Mouse (Mus musculus) small intestine, adult 2 months (tissue): ENCODE results near the gene Stip1. TPM values are rescaled to one million over a fixed set of nuclear protein-coding genes. Genes with fewer than 3 reads are reported as not detected.

Source experiments
- H3K27ac ChIP-seq: fragments of 200-500 bp; 2 replicates; pipeline ENCODE4 v1.5.1; 2012; ENCODE audit warnings: low read depth, low read length, control low read depth, inconsistent platforms; ENCODE audit not compliant: insufficient read depth
- H3K27me3 ChIP-seq: fragments of 200-500 bp; 2 replicates; pipeline ENCODE4 v1.6.1; 2012; ENCODE audit warnings: mild to moderate bottlenecking, moderate library complexity, low read length, inconsistent platforms; ENCODE audit not compliant: control insufficient read depth, insufficient read depth
- H3K36me3 ChIP-seq: fragments of 200-500 bp; 2 replicates; pipeline ENCODE4 v1.6.1; 2012; ENCODE audit warnings: mild to moderate bottlenecking, low read length, control low read depth, inconsistent platforms; ENCODE audit not compliant: control insufficient read depth, insufficient read depth
- H3K4me1 ChIP-seq: fragments of 200-500 bp; 2 replicates; pipeline ENCODE4 v1.6.1; 2012; ENCODE audit warnings: low read length, inconsistent platforms, mixed read lengths; ENCODE audit not compliant: control insufficient read depth, insufficient read depth, insufficient read length
- H3K4me3 ChIP-seq: fragments of 200-500 bp; 2 replicates; pipeline ENCODE4 v1.5.1; 2012; ENCODE audit warnings: low read depth, mild to moderate bottlenecking, control low read depth, inconsistent platforms, low read length, moderate library complexity
- CTCF ChIP-seq: fragments of 200-500 bp; IDR thresholded peaks from 2 replicates; pipeline ENCODE4 v1.5.1; 2012; ENCODE audit warnings: low read depth, mild to moderate bottlenecking, control low read depth, inconsistent platforms, low read length, moderate library complexity, mixed read lengths; ENCODE audit not compliant: insufficient replicate concordance, insufficient read length; ENCODE audit errors: extremely low read depth
- POLR2A ChIP-seq: fragments of 200-500 bp; IDR thresholded peaks from 2 replicates; pipeline ENCODE4 v1.6.1; 2012; ENCODE audit warnings: low read depth, mild to moderate bottlenecking, control low read depth, inconsistent platforms, low read length, moderate library complexity
- WGBS: fragments of 180-500 bp; shearing (Covaris S2); methylation state at CpG from one replicate; pipeline ENCODE4 v1.1.7; 2018; 5-methylcytosine and 5-hydroxymethylcytosine counted together
- polyA plus RNA-seq: library from polyadenylated mRNA; depleted of rRNA; stranded (reverse); fragments of >200 nt; gene quantifications from 2 replicates; pipeline ENCODE4 v1.2.3, GENCODE M21; 2012

The Stip1 gene
- polyA plus RNA-seq, 1 experiment: 21.4 TPM

DNA sequence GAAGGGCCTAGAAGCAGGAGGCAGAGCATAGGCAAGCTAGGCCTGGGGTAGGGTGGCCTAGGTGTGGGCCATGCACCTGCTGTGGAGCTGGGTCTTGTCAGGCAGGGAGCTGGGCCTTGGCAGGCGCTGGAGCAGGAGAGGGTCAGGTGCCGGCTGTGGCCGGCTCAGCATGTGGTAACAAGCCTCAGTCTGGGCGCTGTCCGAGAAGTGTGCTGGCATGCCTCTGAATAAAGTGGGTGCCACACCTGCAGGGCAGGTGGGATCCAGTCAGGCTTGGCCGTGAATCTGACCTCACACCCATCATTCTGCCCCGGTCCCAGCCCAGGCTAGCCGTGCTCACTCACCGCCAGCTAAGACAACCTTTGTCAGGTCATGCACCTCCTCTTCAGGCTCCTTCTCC is 25.8 kb downstream of the Stip1 start:
- WGBS: 94% methylated on average over 9 of the region's 9 CpGs
- H3K27me3 ChIP-seq: no peaks in the 10 kb centered on the region
- H3K27ac ChIP-seq: no peak overlapping the region
- TF ChIP-seq CTCF: no peak
- no peak for TF ChIP-seq POLR2A
- H3K4me1 ChIP-seq: peaks cover 2% of the 10 kb centered on the region; the same call in 1 of the 2 replicates
- no peaks in the 10 kb centered on the region for H3K36me3 ChIP-seq
- no peak overlapping the region for H3K4me3 ChIP-seq

DNA sequence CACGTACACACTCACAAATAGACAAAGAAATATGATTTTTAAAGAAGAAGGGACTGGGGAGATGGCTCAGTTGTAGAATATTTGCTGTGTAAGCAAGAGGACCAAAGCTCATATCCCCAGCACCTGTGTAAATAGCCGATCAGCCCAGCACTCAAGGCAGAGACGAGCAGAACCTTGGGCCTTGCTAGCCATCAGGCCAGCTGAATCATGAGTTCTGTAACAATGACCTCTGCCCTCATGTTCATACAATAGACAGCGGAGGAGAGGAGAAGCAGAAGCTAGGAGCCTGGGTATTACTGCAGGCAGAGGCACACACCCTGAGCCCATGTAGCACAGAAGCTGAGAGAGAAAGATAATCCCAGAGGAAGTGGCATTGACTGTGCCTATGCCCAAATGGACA is 27.3 kb downstream of the Stip1 start:
- WGBS: 34% methylated on average over 4 of the region's 4 CpGs
- H3K4me3 ChIP-seq: no peak overlapping the region
- no peaks in the 10 kb centered on the region for H3K36me3 ChIP-seq
- TF ChIP-seq POLR2A: no peak
- TF ChIP-seq CTCF: no peak
- peaks cover 2% of the 10 kb centered on the region; the same call in 1 of the 2 replicates for H3K4me1 ChIP-seq
- no peaks in the 10 kb centered on the region for H3K27me3 ChIP-seq
- peak overlapping the region; percentile 52 for H3K27ac ChIP-seq

DNA sequence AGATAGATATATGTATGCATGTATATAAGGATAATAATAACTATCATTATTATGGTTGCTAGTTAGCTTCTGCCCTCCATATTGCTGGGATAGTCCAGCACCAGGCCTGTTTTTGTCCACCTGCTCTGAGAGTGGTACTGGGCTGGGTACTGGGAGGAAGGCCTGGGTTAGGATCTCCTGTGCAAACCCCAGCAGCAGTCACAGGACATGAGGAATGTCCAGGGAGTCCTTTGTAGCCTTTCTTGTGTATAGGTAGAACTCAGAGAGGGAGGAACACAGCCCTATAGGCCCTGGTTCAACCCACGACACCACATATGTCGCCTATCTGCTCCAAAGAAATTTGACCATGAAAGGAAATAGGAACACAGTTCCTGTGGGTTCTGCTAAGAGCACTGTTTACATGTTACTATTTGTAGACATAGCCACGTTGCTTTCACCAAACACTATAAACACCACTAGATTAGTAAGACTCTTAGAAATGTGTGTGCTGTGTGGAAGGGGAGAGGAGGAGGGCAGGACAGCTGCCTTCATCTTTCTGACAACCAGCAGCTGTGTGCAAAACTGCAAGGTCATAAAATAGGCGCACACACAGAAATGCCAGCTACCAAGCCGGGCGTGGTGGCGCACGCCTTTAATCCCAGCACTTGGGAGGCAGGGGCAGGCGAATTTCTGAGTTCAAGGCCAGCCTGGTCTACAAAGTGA is 32.7 kb downstream of the Stip1 start:
- Histone ChIP-seq H3K36me3 (no peaks in the 10 kb centered on the region), H3K4me3 (no peak overlapping the region), H3K27ac (peak overlapping the region; percentile 67), H3K27me3 (no peaks in the 10 kb centered on the region), H3K4me1 (no peaks in the 10 kb centered on the region)
- WGBS: 59% methylated on average over 9 of the region's 9 CpGs
- TF ChIP-seq POLR2A (no peak), CTCF (no peak)

DNA sequence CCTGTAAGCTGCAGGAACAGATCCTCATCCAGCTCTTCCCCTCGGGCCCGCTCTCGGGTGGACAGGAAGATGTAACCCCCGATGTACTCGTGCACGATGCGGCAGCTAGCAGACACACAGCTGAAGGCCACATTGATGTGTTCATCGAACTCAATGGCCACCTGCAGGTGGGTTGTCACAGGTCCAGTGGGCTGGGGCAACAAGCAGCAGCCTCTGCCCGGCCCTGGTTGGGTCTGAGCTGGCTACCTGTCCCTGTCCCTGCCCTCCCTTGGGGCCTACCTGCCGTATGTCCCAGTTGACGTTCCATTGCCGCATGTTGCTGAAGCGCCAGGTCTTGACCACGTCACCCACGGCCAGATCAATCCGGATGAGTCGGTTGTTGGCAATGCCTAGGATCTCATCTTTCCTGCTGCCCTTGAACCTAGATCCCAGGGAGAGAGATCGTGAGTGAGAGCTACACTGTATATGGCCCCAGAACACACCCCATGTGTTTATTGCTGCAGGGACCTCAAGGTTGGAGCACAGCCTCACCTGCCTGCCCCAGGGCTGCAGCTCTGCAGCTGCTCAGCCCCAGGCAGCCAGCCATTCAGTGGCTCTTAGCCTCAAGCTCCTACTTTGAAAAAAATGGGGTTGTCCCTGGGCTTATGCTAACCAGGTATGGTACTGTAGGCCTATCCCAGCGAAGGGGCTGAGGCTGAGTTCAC is 40.3 kb downstream of the Stip1 start:
- Histone ChIP-seq H3K36me3 (peaks cover 7% of the 10 kb centered on the region), H3K27me3 (no peaks in the 10 kb centered on the region), H3K4me1 (peaks cover 23% of the 10 kb centered on the region), H3K27ac (peak overlapping the region; percentile 2; the same call in 1 of the 2 replicates), H3K4me3 (no peak overlapping the region)
- 69% methylated on average over 19 of the region's 19 CpGs for WGBS
- TF ChIP-seq CTCF (no peak), POLR2A (no peak)

DNA sequence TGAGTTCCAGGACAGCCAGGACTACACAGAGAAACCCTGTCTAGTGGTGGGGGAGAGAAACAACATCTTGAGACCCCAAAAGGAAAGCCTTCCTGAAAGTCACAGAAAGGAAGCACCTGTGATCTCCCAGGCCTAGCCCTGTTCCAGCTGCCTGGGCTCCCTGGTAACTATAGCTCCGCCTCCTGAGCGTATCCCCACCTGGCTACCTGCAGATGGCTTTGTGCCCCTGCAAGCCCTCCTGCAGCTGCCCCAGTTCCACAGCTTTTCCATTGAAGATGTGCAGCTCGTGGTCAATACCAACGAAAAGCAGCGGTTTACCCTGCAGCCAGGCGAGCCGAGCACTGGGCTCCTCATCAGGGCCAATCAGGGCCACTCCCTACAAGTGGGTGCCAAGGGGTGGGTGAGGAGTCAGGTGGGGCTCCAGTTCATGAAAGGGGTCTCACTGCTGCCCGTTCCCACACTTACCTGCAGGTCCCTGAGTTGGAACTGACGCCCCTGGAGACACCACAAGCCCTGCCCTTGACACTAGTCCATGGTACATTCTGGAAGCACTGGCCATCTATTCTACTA is 42.0 kb downstream of the Stip1 start:
- WGBS: 87% methylated on average over 9 of the region's 9 CpGs
- Histone ChIP-seq H3K27me3 (no peaks in the 10 kb centered on the region), H3K4me1 (peaks cover 23% of the 10 kb centered on the region), H3K36me3 (peaks cover 7% of the 10 kb centered on the region), H3K27ac (no peak overlapping the region), H3K4me3 (no peak overlapping the region)
- TF ChIP-seq CTCF (no peak), POLR2A (no peak)

DNA sequence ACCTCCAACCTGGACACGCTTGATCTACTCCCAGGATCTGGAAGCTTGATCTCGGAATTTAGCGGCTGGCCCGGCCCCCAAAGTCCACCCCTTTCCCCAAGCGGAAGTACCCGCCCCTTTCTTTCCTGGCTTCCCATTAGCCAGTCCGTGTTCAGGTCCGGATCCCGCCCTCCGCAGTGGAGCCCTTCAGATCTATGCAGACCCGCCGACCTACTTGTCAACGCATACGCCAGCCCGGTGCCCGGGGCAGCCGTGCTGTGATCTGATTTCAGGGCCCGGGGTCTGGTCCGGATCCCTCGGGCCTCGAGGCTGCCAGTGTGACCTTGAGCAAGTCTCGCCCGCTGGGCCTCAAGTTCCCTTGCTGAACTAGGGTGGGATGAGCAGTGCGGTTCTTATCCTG is 43.8 kb downstream of the Stip1 start, which contains the start of the genes Nudt22 and Trpt1:
Nudt22 (minus strand) TSS at position 112 of the 400 bp plus-strand sequence.
Trpt1 (plus strand) TSS at position 126 of the 400 bp plus-strand sequence.
- peak within 1 kb of the TSS; percentile 56 for H3K27ac ChIP-seq
- H3K4me1 ChIP-seq: peaks cover 23% of the 10 kb centered on the region
- no peaks in the 10 kb centered on the region for H3K27me3 ChIP-seq
- WGBS: 1% methylated on average over 24 of the region's 24 CpGs
- H3K4me3 ChIP-seq: peak within 1 kb of the TSS; percentile 84
- peaks cover 7% of the 10 kb centered on the region for H3K36me3 ChIP-seq
- TF ChIP-seq POLR2A: peak; percentile 74
- TF ChIP-seq CTCF: no peak

DNA sequence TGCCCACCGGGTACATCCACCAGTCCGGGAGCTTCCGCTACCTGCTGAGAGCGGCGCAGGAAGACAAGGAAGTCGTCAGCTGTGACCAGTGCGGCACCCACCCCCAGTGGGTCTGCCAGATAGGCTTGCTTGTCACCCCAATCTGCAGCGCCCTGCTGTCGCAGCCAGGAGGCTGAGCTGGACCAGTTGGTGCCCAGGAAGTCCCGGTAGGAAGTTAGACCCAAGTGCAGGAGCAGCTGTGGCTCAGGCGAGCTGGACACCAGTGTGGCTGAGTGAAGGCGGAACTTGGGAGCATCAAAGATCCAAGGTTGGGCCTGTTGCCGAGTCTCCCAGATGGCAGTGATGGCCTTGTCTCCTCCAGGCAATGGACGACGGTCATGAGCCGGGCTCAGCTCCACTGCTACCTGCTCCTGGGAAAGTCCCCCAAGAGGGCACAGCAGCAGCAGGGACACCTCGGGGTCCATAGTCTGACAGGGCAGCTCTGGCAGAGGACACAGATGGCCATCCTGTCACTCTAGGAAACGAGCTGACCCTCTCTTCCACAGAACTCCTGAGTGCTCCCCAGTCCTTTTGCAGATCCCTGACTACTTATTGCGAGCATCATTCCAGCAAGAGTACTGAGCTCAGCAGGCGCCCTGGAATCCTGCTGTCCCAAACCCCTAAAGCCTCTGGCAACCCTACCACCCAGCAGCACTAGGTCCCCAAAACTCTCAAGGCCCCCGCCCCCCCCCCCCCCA is 44.3 kb downstream of the Stip1 start:
- peaks cover 23% of the 10 kb centered on the region for H3K4me1 ChIP-seq
- TF ChIP-seq CTCF: no peak
- TF ChIP-seq POLR2A: no peak
- peak overlapping the region; percentile 56 for H3K27ac ChIP-seq
- peaks cover 7% of the 10 kb centered on the region for H3K36me3 ChIP-seq
- H3K27me3 ChIP-seq: no peaks in the 10 kb centered on the region
- H3K4me3 ChIP-seq: peak overlapping the region; percentile 84
- WGBS: 30% methylated on average over 21 of the region's 21 CpGs
